Mouse (Mus musculus): ENCODE results near the gene Pfn1. TPM values are rescaled to one million over a fixed set of nuclear protein-coding genes. Genes with fewer than 3 reads are reported as not detected.

Gene Pfn1
- total RNA-seq, 2 experiments from 2014 or later = 207 to 224 TPM

GRCm38 (mm10) chr11:70645461-70646258 is 8.8 kb downstream of the Pfn1 start:
- no peak for DNase-seq (ENCODE audit: extremely low spot score in 1 of 2, low spot score in 2 of 2)
- TF ChIP-seq CTCF (IDR thresholded peaks at IDR 0.05) = no peak
- intact Hi-C loops (cut with DNase I) = loop anchor here (2.0 kb wide), 2 partner anchors 23 to 55 kb away; partner anchors contain the start of genes Inca1, Kif1c and Spag7
- Histone ChIP-seq H3K27ac (peak overlapping the region; percentile 94; the same call in 1 of the 2 replicates), H3K4me3 (peak overlapping the region; percentile 91)

GRCm38 (mm10) chr11:70644564-70645103 is 9.8 kb downstream of the Pfn1 start:
- no peak for TF ChIP-seq CTCF (IDR thresholded peaks at IDR 0.05)
- Histone ChIP-seq H3K4me3 (no peak overlapping the region), H3K27ac (no peak overlapping the region)
- intact Hi-C loops (cut with DNase I) = no loop called here
- no peak for DNase-seq (ENCODE audit: extremely low spot score in 1 of 2, low spot score in 2 of 2)

DNA sequence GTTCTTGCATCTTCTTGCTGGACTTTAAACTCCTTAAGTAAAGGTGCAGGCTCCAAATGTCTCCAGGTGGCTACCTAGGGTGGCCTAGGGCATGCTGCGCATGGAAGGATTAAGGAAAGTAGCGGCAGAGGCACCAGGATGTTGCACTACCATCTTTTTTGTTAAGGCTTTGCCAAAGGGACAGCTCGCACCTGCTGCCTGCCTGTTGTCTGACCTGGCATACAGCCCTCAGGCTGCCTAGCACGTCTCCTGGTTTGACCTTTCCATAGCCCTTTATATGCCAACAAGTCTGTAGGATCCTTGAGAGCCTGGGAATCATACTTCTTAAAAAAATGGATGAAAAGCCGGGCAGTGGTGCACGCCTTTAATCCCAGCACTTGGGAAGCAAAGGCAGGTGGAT is 11.4 kb downstream of the Pfn1 start:
- Histone ChIP-seq H3K4me3 (no peak overlapping the region), H3K27ac (no peak overlapping the region)
- no peak for TF ChIP-seq CTCF (IDR thresholded peaks at IDR 0.05)
- intact Hi-C loops (cut with DNase I) = no loop called here
- no peak for DNase-seq (ENCODE audit: extremely low spot score in 1 of 2, low spot score in 2 of 2)

DNA sequence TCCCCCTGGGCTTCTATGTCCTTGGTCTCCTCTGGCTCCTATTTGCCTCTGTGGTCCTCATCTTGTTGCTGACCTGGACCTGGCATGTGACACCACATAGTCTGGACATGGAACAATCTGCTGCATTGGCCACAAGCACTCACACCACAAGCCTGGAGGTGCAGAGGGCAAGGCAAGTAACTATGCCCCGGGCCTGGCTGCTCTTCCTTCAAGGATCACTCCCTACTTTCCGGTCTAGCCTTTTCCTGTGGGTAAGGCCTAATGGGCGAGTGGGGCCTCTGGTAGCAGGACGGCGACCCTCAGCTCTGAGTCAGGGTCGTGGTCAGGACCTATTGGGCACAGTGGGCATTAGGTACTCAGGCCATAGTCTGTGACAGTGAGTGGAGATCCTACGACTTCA is 13.2 kb downstream of the Pfn1 start:
- Histone ChIP-seq H3K27ac (no peak overlapping the region), H3K4me3 (no peak overlapping the region)
- no peak for DNase-seq (ENCODE audit: extremely low spot score in 1 of 2, low spot score in 2 of 2)
- TF ChIP-seq CTCF (IDR thresholded peaks at IDR 0.05) = no peak
- intact Hi-C loops (cut with DNase I) = no loop called here

DNA sequence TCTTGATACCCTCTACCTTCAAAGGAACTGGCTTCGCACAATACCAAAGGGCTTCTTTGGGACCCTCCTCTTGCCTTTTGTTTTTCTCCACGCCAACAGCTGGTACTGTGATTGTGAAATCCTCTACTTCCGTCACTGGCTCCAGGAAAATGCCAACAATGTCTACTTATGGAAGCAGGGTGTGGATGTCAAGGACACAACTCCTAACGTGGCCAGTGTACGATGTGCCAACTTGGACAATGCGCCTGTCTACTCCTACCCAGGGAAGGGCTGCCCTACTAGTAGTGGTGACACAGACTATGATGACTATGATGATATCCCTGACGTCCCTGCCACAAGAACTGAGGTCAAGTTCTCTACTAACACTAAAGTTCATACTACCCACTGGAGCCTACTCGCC is 14.5 kb downstream of the Pfn1 start:
- no peak for DNase-seq (ENCODE audit: extremely low spot score in 1 of 2, low spot score in 2 of 2)

GRCm38 (mm10) chr11:70638714-70639278 is 15.6 kb downstream of the Pfn1 start, which contains the start of gene Gp1ba:
Gp1ba (plus strand) TSS chr11:70639122.
- no peak for TF ChIP-seq CTCF (IDR thresholded peaks at IDR 0.05)
- no peak within 1 kb of the TSS for H3K4me3 ChIP-seq
- no peak within 1 kb of the TSS for H3K27ac ChIP-seq
- DNase-seq (ENCODE audit: extremely low spot score in 1 of 2, low spot score in 2 of 2) = no peak
- intact Hi-C loops (cut with DNase I) = no loop called here

More for the DNA sequence above, 14.5 kb downstream of the Pfn1 start:
- H3K27ac ChIP-seq = no peak overlapping the region
- no peak overlapping the region for H3K4me3 ChIP-seq
- TF ChIP-seq CTCF (IDR thresholded peaks at IDR 0.05) = no peak
- intact Hi-C loops (cut with DNase I) = no loop called here

DNA sequence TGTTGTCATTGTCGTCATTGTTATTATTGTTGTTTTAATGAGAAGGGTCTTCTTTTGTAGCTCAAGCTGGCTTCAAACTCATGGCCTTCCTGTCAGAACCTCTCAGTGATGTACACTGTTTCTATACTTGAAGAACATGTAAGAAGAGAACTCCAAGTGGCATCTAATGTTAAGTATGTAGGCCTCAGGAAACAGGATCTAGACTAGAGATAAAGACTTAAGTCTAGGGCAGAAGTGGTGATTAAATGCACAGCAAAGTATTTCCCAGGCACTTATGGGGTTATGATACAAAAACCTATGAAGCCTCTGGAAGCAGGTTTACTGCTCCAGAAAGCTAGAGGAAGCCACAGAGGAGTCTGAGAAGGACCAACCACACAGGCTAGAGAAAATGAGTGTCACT is 16.2 kb downstream of the Pfn1 start:
- intact Hi-C loops (cut with DNase I) = no loop called here
- no peak overlapping the region for H3K27ac ChIP-seq
- H3K4me3 ChIP-seq = no peak overlapping the region
- no peak for DNase-seq (ENCODE audit: extremely low spot score in 1 of 2, low spot score in 2 of 2)
- TF ChIP-seq CTCF (IDR thresholded peaks at IDR 0.05) = no peak

GRCm38 (mm10) chr11:70637764-70638163 is 16.7 kb downstream of the Pfn1 start:
- intact Hi-C loops (cut with DNase I) = no loop called here
- Histone ChIP-seq H3K27ac (no peak overlapping the region), H3K4me3 (no peak overlapping the region)

GRCm38 (mm10) chr11:70635601-70636000 is 18.8 kb downstream of the Pfn1 start:
- intact Hi-C loops (cut with DNase I) = no loop called here
- no peak overlapping the region for H3K27ac ChIP-seq
- no peak overlapping the region for H3K4me3 ChIP-seq
- no peak for TF ChIP-seq CTCF (IDR thresholded peaks at IDR 0.05)
- no peak for DNase-seq (ENCODE audit: extremely low spot score in 1 of 2, low spot score in 2 of 2)

More at GRCm38 (mm10) chr11:70637764-70638163, 16.7 kb downstream of the Pfn1 start:
- TF ChIP-seq CTCF (IDR thresholded peaks at IDR 0.05) = no peak
- DNase-seq (ENCODE audit: extremely low spot score in 1 of 2, low spot score in 2 of 2) = no peak

DNA sequence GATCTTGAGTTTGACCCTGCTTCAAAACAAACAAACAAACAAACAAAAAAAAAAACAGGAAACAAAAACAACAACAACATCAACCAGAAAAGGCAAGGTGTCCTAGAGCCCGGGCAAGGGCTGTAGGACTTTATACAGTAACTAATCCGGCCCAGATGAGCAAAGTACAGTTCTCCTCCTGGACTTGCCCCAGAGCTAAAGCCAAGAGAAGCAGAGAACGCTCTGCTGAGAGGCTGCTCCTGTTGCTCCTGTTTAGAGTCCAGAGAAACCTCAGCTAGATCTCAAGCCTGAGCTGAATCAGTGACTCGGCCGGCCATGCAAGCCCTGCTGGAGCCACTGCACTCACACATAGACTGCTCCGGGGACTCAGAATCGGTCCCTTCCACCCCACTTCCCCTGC is 24.3 kb downstream of the Pfn1 start:
- intact Hi-C loops (cut with DNase I) = no loop called here
- TF ChIP-seq CTCF (IDR thresholded peaks at IDR 0.05) = no peak
- Histone ChIP-seq H3K4me3 (no peak overlapping the region), H3K27ac (no peak overlapping the region)
- no peak for DNase-seq (ENCODE audit: extremely low spot score in 1 of 2, low spot score in 2 of 2)

DNA sequence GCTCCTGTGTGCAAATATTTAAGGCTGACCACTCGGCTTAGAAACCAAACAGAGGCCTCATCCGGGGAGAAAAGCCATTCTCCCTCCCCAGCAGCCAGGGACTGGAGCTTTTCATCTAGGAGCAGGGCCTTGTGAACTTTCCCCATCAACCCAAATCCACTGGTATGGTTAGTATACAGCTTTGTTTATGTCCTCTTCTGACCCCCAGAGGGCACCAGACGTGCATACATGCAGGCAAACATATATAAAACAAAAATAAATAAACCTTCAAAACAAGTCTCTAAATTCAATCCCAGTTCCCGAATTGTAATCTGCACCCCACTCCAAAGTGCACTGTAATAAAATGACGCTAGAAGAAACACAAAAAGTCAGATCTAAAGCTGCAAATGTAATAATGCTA is 24.9 kb downstream of the Pfn1 start:
- intact Hi-C loops (cut with DNase I) = loop anchor here (2.0 to 5.0 kb wide), 2 partner anchors 125 to 217 kb away; partner anchors contain the start of gene Pelp1

GRCm38 (mm10) chr11:70628431-70628830 is 26.0 kb downstream of the Pfn1 start:
- intact Hi-C loops (cut with DNase I) = loop anchor here (2.0 to 5.0 kb wide), 2 partner anchors 126 to 216 kb away; partner anchors contain the start of gene Pelp1

More for the DNA sequence above, 24.9 kb downstream of the Pfn1 start:
- DNase-seq (ENCODE audit: extremely low spot score in 1 of 2, low spot score in 2 of 2) = no peak
- no peak overlapping the region for H3K27ac ChIP-seq
- no peak overlapping the region for H3K4me3 ChIP-seq
- peak; percentile 40 for TF ChIP-seq CTCF (IDR thresholded peaks at IDR 0.05)

More at GRCm38 (mm10) chr11:70628431-70628830, 26.0 kb downstream of the Pfn1 start:
- no peak overlapping the region for H3K4me3 ChIP-seq
- no peak for TF ChIP-seq CTCF (IDR thresholded peaks at IDR 0.05)
- H3K27ac ChIP-seq = no peak overlapping the region
- no peak for DNase-seq (ENCODE audit: extremely low spot score in 1 of 2, low spot score in 2 of 2)

All from left cerebral cortex, adult 2 months (tissue).